Mouse (Mus musculus): ENCODE data around the gene Agbl5. TPM values are rescaled to one million over a fixed set of nuclear protein-coding genes. Genes with fewer than 3 reads are reported as not detected.

Agbl5 gene
- polyA plus RNA-seq, 1 experiment from 2014 or later, result 25.3 TPM

DNA sequence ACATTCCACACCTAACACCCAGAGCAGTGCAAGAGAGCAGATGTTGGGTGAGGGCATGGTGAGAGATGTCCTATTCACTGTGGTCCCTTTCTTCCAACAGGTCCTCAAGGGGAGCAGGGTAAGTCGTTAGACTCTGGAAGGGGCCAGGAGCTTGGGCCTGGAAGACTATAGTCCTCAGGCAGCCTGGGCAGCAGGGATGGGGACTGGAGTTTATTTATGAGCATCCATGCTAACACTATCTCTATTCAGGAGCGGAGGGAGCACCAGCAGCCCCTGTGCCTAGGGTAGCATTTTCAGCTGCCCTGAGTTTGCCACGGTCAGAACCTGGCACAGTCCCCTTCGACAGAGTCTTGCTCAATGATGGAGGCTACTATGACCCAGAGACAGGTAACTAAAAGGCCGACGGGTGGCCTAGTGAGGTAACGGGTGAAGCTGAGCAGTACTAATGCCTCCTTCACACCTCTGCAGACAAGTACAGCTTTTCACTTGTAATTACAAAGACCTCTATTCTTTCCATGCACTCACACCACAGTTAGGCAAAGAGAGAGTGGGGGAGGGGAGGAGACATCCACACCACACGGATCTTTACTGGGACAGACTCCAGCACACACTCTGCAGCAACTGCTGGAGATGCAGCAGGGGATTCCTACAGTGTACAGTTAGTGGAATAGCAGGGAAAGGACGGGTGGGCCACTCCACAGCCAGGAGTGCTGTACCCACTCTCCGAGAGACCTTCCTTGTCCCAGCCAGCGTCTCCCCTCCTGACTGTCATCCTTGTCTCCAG is 31.5 kb downstream of the Agbl5 start:
- H3K36me3 ChIP-seq (ENCODE audit: control insufficient read depth, insufficient read depth, low read length), result peaks cover 4% of the 10 kb centered on the region; the same call in 1 of the 2 replicates
- DNase-seq (ENCODE audit: low spot score) (no peak), ATAC-seq (ENCODE audit: insufficient read depth, low FRiP score, low TSS enrichment) (no peak)
- no peaks in the 10 kb centered on the region for H3K9me3 ChIP-seq (ENCODE audit: control insufficient read depth, low read length)
- no peak overlapping the region for H3K27ac ChIP-seq (ENCODE audit: low read depth, low read length)
- H3K4me1 ChIP-seq (ENCODE audit: control insufficient read depth, insufficient read depth, low read length), result peaks cover 10% of the 10 kb centered on the region
- WGBS, result 65% methylated on average over 11 of the region's 11 CpGs
- no peak overlapping the region for H3K4me2 ChIP-seq (ENCODE audit: low read depth)
- H3K9ac ChIP-seq (ENCODE audit: low read length), result no peak overlapping the region
- no peak overlapping the region for H3K4me3 ChIP-seq (ENCODE audit: low read depth, low read length)
- H3K27me3 ChIP-seq (ENCODE audit: control insufficient read depth, insufficient read depth, low read length), result no peaks in the 10 kb centered on the region

DNA sequence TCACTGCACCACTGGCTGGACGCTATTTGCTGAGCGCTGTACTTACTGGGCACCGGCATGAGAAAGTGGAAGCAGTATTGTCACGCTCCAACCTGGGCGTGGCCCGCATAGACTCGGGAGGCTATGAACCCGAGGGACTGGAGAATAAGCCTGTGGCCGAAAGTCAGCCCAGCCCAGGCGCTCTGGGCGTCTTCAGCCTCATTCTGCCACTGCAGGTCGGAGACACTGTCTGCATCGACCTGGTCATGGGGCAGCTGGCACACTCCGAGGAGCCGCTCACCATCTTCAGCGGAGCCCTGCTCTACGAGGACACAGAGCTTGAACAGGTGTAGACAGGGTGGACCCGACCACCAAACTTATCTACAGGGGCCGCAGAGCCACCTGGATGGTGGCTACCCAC is 32.1 kb downstream of the Agbl5 start:
- Histone ChIP-seq H3K9ac (ENCODE audit: low read length) (no peak overlapping the region), H3K4me1 (ENCODE audit: control insufficient read depth, insufficient read depth, low read length) (peaks cover 8% of the 10 kb centered on the region), H3K9me3 (ENCODE audit: control insufficient read depth, low read length) (no peaks in the 10 kb centered on the region), H3K36me3 (ENCODE audit: control insufficient read depth, insufficient read depth, low read length) (peaks cover 4% of the 10 kb centered on the region; the same call in 1 of the 2 replicates), H3K4me2 (ENCODE audit: low read depth) (0 out of 2 replicates have a peak overlapping the region, but pooled peaks have one; percentile 82), H3K27ac (ENCODE audit: low read depth, low read length) (no peak overlapping the region), H3K27me3 (ENCODE audit: control insufficient read depth, insufficient read depth, low read length) (no peaks in the 10 kb centered on the region), H3K4me3 (ENCODE audit: low read depth, low read length) (no peak overlapping the region)
- DNase-seq (ENCODE audit: low spot score) (no peak), ATAC-seq (ENCODE audit: insufficient read depth, low FRiP score, low TSS enrichment) (no peak)
- 57% methylated on average over 19 of the region's 19 CpGs for WGBS

DNA sequence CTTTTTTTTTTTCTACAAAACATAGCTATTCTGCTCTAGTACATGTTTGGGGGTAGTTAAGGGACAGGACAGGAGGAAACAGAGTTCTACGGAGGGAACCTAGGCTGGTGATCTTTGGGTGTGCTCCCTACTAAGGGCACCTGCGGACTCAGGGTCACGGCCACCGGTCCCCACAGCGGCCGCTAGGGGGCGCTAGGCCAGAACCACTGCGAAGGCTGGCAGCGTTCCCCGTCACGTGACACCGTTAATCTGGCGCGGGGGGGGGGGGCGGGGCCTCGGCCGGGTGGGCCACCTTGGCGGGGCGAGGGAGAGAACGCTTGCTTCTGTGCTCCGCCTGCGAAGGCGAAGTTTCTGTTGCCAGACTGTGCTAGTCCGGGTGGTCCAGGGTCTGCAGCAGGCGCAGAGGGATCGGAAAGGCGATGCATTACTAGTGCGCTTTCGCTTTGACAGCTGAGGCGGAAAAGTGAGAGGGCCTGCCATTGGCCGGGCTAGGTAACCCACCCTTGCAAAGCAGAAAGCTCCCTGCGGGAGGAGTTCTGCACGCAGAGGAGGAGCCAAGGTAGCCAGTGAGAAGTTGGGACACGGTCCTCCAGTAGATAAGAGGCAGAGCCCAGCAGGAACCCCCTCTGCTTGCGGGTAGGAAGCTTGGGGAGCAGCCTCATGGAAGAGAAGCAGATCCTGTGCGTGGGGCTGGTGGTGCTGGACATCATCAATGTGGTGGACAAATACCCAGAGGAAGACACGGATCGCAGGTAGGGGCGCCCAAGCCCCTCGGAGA is 33.0 kb downstream of the Agbl5 start, which contains the start of gene Khk:
Gene Khk (plus strand): TSS at position 176 of the 778 bp plus-strand sequence.
- Histone ChIP-seq H3K4me2 (ENCODE audit: low read depth) (peak within 1 kb of the TSS; percentile 82), H3K4me3 (ENCODE audit: low read depth, low read length) (peak within 1 kb of the TSS; percentile 40), H3K27ac (ENCODE audit: low read depth, low read length) (peak within 1 kb of the TSS; percentile 9; the same call in 1 of the 2 replicates), H3K9me3 (ENCODE audit: control insufficient read depth, low read length) (no peaks in the 10 kb centered on the region), H3K36me3 (ENCODE audit: control insufficient read depth, insufficient read depth, low read length) (peaks cover 4% of the 10 kb centered on the region; the same call in 1 of the 2 replicates), H3K4me1 (ENCODE audit: control insufficient read depth, insufficient read depth, low read length) (peaks cover 8% of the 10 kb centered on the region), H3K9ac (ENCODE audit: low read length) (peak within 1 kb of the TSS; percentile 57), H3K27me3 (ENCODE audit: control insufficient read depth, insufficient read depth, low read length) (no peaks in the 10 kb centered on the region)
- DNase-seq (ENCODE audit: low spot score), result peak; percentile 92
- peak; percentile 80 for ATAC-seq (ENCODE audit: insufficient read depth, low FRiP score, low TSS enrichment)
- under 1% methylated on average over 40 of the region's 40 CpGs for WGBS

DNA sequence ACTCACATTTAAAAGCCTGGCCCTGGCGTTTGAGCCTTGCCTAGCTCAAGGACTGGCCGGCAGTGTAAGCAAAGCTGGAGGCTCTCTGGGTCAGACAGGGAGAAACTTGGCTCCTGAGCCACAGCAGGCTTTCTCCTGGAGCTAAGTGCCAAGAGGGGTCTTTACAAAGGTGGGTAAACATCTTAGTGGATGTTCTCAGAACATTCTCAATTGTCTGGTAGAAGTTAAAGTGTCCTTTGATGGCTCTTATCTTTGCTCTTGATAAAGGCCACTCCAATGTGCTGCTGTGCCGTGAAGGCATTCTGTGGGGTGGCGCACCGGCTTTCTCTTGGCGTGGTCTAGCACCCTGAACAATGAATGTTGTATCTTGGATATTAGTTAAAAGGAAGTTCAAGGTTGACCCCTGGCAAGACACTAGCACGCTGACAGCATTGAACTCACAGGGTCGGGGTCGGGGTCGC is 34.1 kb downstream of the Agbl5 start:
- Histone ChIP-seq H3K9ac (ENCODE audit: low read length) (no peak overlapping the region; the same call in 1 of the 2 replicates), H3K9me3 (ENCODE audit: control insufficient read depth, low read length) (no peaks in the 10 kb centered on the region), H3K4me2 (ENCODE audit: low read depth) (0 out of 2 replicates have a peak overlapping the region, but pooled peaks have one; percentile 5), H3K4me1 (ENCODE audit: control insufficient read depth, insufficient read depth, low read length) (peaks cover 8% of the 10 kb centered on the region), H3K27me3 (ENCODE audit: control insufficient read depth, insufficient read depth, low read length) (no peaks in the 10 kb centered on the region), H3K4me3 (ENCODE audit: low read depth, low read length) (no peak overlapping the region), H3K27ac (ENCODE audit: low read depth, low read length) (no peak overlapping the region), H3K36me3 (ENCODE audit: control insufficient read depth, insufficient read depth, low read length) (peaks cover 4% of the 10 kb centered on the region; the same call in 1 of the 2 replicates)
- WGBS, result 74% methylated on average over 10 of the region's 10 CpGs
- ATAC-seq (ENCODE audit: insufficient read depth, low FRiP score, low TSS enrichment), result no peak
- DNase-seq (ENCODE audit: low spot score), result no peak

DNA sequence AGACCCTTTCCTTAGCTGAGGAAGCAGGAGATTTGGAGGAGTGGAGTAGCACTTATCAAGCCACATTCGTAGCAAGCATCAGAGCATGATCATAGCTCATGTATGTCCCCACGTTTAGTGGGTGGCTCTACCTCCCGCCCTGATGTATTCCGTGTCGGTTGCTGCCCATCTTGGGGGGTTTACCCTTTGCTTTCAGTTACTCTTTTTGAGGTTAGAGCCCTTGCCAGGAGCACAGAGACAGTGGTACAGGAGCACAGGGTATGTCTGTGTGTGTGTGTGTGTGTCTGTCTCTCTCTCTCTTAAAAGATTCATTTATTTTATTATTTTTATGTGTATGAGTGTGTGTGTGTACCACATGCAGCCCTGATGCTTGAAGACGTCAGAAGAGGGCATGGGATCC is 34.6 kb downstream of the Agbl5 start:
- H3K4me3 ChIP-seq (ENCODE audit: low read depth, low read length), result no peak overlapping the region
- peaks cover under 1% of the 10 kb centered on the region; the same call in 1 of the 2 replicates for H3K36me3 ChIP-seq (ENCODE audit: control insufficient read depth, insufficient read depth, low read length)
- no peaks in the 10 kb centered on the region for H3K9me3 ChIP-seq (ENCODE audit: control insufficient read depth, low read length)
- ATAC-seq (ENCODE audit: insufficient read depth, low FRiP score, low TSS enrichment), result no peak
- no peaks in the 10 kb centered on the region for H3K27me3 ChIP-seq (ENCODE audit: control insufficient read depth, insufficient read depth, low read length)
- H3K27ac ChIP-seq (ENCODE audit: low read depth, low read length), result no peak overlapping the region
- no peak overlapping the region for H3K9ac ChIP-seq (ENCODE audit: low read length)
- peaks cover 8% of the 10 kb centered on the region for H3K4me1 ChIP-seq (ENCODE audit: control insufficient read depth, insufficient read depth, low read length)
- WGBS, result 90% methylated on average over 6 of the region's 6 CpGs
- H3K4me2 ChIP-seq (ENCODE audit: low read depth), result no peak overlapping the region
- DNase-seq (ENCODE audit: low spot score), result no peak

DNA sequence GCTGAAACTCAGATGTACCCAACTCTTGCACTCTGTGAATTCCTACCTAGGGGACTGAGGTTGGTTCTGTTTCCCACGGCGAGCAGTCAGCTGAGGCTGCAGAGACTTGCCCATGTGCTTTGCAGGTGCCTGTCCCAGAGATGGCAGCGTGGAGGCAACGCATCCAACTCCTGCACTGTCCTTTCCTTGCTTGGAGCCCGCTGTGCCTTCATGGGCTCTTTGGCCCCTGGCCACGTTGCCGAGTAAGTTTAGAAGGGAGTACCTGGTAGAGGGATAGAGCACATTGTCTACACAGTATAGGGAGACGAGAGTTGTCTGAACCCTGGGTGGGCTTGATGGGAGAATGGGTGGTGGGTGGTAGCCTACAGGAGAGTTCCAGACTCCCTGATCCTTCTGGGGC is 36.1 kb downstream of the Agbl5 start:
- no peak overlapping the region for H3K9ac ChIP-seq (ENCODE audit: low read length)
- 81% methylated on average over 8 of the region's 8 CpGs for WGBS
- peaks cover 8% of the 10 kb centered on the region for H3K4me1 ChIP-seq (ENCODE audit: control insufficient read depth, insufficient read depth, low read length)
- no peak overlapping the region for H3K27ac ChIP-seq (ENCODE audit: low read depth, low read length)
- H3K9me3 ChIP-seq (ENCODE audit: control insufficient read depth, low read length), result no peaks in the 10 kb centered on the region
- DNase-seq (ENCODE audit: low spot score) (no peak), ATAC-seq (ENCODE audit: insufficient read depth, low FRiP score, low TSS enrichment) (no peak)
- H3K27me3 ChIP-seq (ENCODE audit: control insufficient read depth, insufficient read depth, low read length), result no peaks in the 10 kb centered on the region
- no peak overlapping the region for H3K4me3 ChIP-seq (ENCODE audit: low read depth, low read length)
- H3K36me3 ChIP-seq (ENCODE audit: control insufficient read depth, insufficient read depth, low read length), result no peaks in the 10 kb centered on the region
- no peak overlapping the region for H3K4me2 ChIP-seq (ENCODE audit: low read depth)

- Histone ChIP-seq H3K27me3 (ENCODE audit: control insufficient read depth, insufficient read depth, low read length) (no peaks in the 10 kb centered on the region), H3K9ac (ENCODE audit: low read length) (no peak overlapping the region), H3K36me3 (ENCODE audit: control insufficient read depth, insufficient read depth, low read length) (no peaks in the 10 kb centered on the region), H3K4me1 (ENCODE audit: control insufficient read depth, insufficient read depth, low read length) (peaks cover 8% of the 10 kb centered on the region), H3K4me3 (ENCODE audit: low read depth, low read length) (no peak overlapping the region), H3K4me2 (ENCODE audit: low read depth) (no peak overlapping the region), H3K27ac (ENCODE audit: low read depth, low read length) (no peak overlapping the region), H3K9me3 (ENCODE audit: control insufficient read depth, low read length) (no peaks in the 10 kb centered on the region)
- 95% methylated on average over 5 of the region's 5 CpGs for WGBS
- DNase-seq (ENCODE audit: low spot score) (no peak), ATAC-seq (ENCODE audit: insufficient read depth, low FRiP score, low TSS enrichment) (no peak)
Measured at GRCm38 (mm10) chr5:30925217-30925616, 36.7 kb downstream of the Agbl5 start.

DNA sequence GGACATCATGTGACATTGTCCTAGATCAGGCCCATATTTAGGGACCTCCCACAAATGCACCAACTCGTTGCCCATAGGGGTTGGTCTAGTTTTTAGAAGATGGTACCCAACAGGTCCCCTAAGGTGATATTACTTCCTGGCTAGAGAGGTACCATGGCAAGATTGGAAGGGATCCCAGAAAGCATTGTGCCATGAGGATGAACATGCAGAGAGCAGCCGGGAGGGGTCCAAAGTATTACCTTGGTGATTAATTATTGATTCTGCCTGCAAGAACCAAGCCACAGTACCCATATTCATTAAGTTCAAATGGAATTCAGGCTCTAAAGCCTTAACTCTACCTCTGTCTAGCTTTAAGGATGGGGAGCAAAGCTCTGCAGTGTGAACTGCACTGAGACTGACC is 37.6 kb downstream of the Agbl5 start:
- H3K9me3 ChIP-seq (ENCODE audit: control insufficient read depth, low read length), result no peaks in the 10 kb centered on the region
- H3K27ac ChIP-seq (ENCODE audit: low read depth, low read length), result no peak overlapping the region
- DNase-seq (ENCODE audit: low spot score), result no peak
- ATAC-seq (ENCODE audit: insufficient read depth, low FRiP score, low TSS enrichment), result no peak
- no peak overlapping the region for H3K9ac ChIP-seq (ENCODE audit: low read length)
- no peaks in the 10 kb centered on the region for H3K27me3 ChIP-seq (ENCODE audit: control insufficient read depth, insufficient read depth, low read length)
- H3K4me2 ChIP-seq (ENCODE audit: low read depth), result no peak overlapping the region
- H3K36me3 ChIP-seq (ENCODE audit: control insufficient read depth, insufficient read depth, low read length), result no peaks in the 10 kb centered on the region
- peaks cover 8% of the 10 kb centered on the region for H3K4me1 ChIP-seq (ENCODE audit: control insufficient read depth, insufficient read depth, low read length)
- H3K4me3 ChIP-seq (ENCODE audit: low read depth, low read length), result no peak overlapping the region
- WGBS, result 82% methylated on average over 2 of the region's 2 CpGs
